Mouse (Mus musculus): ENCODE data around the gene Ap3m1.

- TF ChIP-seq CTCF (IDR thresholded peaks at IDR 0.05; ENCODE audit: borderline replicate concordance, extremely low read depth, insufficient read depth, insufficient read length): no peak
- no peak for TF ChIP-seq POLR2A (IDR thresholded peaks at IDR 0.05; ENCODE audit: borderline replicate concordance, extremely low read depth, insufficient read depth, insufficient read length, poor library complexity, severe bottlenecking)
Observed at GRCm38 (mm10) chr14:21029025-21029659, 23.2 kb downstream of the Ap3m1 start.

All from brain, embryonic 14.5 days (tissue).